Mouse (Mus musculus) cerebral cortex, adult 2 months (tissue): ENCODE data around the gene Fam83f.

ENCODE experiments used
- WGBS: fragments of 180-500 bp; shearing (Covaris S2); methylation state at CpG from one replicate; pipeline ENCODE4 v1.1.7; 2018; 5-methylcytosine and 5-hydroxymethylcytosine counted together

Gene Fam83f

GRCm38 (mm10) chr15:80664444-80664843 lies 7.2 kb upstream of the Fam83f start:
- 72% methylated on average over 4 of the region's 4 CpGs for WGBS

DNA sequence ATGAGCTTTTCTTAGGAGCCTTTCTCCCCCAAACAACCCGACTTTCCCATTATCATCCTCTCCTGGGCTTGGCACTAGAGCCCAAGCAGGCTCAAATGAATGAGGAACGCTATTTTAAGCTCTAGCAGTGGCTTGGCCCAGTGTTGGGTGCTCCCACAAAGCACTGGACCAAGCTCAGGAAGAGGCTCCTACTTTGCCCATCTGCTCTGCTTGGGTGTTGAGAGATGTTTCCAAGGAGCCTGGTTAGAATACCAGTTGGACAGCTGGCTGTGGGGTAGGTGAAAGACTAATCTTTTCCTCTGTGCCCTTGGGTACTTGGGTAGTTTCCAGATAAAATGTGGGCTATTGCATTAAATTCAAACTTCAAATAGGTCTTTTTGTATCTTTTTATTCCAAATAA lies 1.2 kb downstream of the Fam83f start:
- WGBS: 35% methylated on average over 2 of the region's 2 CpGs

DNA sequence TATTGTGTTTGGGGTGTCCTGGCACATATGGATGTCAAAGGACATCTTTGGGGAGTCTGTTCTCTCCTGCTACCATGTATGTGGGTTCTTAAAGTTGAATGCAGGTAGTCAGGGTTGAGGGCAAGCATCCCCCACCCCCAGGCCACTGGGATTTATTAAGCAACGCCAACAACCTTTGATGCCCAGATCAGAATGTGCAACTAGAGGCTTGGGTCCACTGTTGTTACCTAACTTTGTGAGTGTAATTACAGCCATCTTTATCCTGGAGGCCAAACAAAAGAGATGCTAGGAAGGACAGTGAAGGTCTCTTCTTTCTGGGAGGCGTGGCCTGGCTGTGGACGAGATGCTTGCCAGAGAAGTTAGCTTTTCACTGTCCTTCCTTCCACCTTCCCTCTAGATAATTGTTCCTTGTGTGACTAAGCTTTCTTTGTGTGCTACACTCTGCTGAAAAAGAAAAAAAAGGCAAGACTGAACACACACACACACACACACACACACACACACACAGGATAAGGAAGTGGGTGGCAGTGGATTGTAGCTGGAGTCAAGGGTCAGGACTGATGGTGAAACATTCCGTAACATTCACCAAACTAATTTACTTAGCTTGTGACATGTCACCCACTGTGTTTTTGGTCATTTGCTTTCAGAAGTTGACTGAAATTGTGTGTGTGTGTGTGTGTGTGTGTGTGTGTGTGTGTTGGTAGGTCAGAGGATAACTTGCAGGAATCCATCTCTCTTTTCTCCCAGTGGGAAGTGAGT lies 1.9 kb downstream of the Fam83f start:
- WGBS: 77% methylated on average over 4 of the region's 4 CpGs

DNA sequence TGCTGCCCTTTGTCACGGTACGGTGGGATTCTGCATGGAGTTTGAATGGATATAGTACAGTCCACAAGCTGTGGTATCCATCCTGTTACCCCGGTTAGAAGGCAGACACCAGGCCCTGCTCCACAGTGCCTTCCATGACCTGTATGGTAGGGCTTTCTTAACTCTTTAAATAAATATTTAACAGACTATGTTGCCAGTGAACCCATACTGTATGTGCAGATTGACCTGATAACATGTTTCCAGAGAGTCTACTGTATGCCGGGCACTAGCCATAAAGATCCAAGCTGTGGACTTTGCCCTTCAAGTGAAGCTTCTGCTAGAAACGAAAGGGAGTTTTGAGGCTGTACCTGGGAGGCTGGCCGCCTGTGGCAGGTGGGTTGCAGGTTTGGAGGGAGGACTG lies 3.1 kb downstream of the Fam83f start:
- 86% methylated on average over 6 of the region's 6 CpGs for WGBS

- WGBS: 36% methylated on average over 8 of the region's 8 CpGs
These were observed 8.0 kb downstream of the Fam83f start for GRCm38 (mm10) chr15:80679515-80680215.

DNA sequence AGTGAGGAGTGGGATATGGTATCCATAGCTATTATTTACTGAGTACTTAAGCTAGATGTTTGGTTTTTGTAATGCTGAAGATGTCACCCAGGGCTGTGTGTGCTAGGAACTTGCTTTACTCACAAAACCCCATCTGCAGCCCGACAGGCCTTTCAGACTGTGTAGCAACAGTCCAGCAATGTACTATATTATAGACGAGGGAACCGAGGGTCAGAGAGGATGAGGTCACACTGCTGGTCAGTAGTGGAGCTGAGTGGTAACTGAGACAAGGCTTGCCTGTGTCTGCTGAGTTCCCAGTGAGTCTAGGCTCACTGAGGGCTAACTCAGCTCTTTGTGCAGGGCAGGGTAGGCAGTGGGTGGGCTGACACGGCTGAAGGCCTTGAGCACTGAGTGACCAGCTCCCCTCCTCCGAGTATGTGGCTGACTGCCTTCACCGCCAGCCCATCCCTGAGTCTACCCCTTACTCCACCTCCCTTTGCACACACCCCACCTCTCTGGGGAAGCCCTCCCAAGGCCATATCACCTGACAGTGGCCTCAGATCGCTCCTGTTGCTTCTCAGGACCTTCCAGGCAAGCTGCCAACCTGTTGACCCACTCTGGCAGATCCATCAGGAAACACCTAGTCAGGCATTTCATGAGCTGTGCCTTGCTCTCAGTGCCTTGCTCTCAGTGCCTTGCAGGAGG lies 8.8 kb downstream of the Fam83f start:
- 63% methylated on average over 7 of the region's 7 CpGs for WGBS

GRCm38 (mm10) chr15:80681466-80681881 lies 9.8 kb downstream of the Fam83f start:
- WGBS: 66% methylated on average over 4 of the region's 4 CpGs

- WGBS: 92% methylated on average over 8 of the region's 8 CpGs
These were observed 10.7 kb downstream of the Fam83f start for GRCm38 (mm10) chr15:80682343-80682742.

- WGBS: 93% methylated on average over 6 of the region's 6 CpGs
These were observed 11.5 kb downstream of the Fam83f start for GRCm38 (mm10) chr15:80683151-80683550.

DNA sequence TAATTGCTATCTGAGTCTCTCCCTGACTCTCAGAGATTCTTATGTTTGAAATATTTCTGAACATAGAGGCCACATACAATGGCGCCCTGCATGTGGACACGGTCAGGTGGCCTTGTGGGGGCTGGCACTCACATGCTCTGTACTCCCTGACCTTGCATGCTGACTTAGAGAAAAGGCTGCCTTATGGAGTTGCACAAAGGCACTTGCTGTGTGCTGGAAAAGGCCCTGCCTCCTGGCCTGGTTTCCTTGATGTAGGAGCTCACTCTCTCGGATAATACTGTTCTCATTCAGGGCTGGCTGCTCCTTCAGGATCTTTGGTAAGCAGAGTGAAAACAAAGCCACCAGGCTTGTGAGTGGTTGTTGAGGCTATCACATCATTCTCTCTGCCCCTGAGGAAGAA lies 12.3 kb downstream of the Fam83f start:
- 53% methylated on average over 3 of the region's 3 CpGs for WGBS

- 60% methylated on average over 8 of the region's 8 CpGs for WGBS
These were observed 13.3 kb downstream of the Fam83f start for GRCm38 (mm10) chr15:80684786-80685602.

DNA sequence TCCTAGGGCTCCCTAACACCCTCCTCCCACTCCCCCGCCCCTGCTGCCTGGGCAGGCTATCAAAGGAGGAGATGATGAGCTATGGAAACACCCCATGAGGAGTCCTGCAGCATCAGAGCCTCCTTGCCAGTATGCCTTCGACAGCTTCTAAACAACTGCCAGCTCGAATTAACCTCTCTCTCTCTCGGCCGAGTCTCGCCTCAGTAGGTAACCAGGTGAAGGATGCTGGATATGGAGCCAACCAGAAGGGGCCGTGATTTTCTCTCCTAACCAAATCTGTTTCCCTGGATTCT lies 13.9 kb downstream of the Fam83f start:
- WGBS: 54% methylated on average over 7 of the region's 7 CpGs

DNA sequence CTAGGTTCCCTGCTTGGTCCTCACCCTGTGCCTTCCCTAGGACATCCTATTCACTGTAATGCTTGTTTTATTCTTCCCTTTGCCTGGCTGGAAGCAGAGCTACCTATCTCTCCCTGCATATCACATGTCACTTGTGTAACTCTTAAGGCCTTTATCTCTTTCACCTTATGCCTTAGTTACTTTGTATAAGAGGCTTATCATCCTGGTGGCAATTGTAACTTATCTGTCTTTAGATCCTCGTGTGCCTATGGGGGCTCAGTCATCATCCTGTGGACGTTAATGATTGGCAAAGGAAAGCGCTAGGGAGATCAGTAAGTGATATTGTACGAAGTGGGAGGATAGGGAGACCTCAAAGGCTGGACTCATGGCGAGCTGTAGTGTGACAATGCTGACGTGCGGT lies 16.9 kb downstream of the Fam83f start:
- WGBS: 87% methylated on average over 7 of the region's 7 CpGs

GRCm38 (mm10) chr15:80693492-80693891 lies 21.8 kb downstream of the Fam83f start:
- WGBS: 61% methylated on average over 3 of the region's 3 CpGs

DNA sequence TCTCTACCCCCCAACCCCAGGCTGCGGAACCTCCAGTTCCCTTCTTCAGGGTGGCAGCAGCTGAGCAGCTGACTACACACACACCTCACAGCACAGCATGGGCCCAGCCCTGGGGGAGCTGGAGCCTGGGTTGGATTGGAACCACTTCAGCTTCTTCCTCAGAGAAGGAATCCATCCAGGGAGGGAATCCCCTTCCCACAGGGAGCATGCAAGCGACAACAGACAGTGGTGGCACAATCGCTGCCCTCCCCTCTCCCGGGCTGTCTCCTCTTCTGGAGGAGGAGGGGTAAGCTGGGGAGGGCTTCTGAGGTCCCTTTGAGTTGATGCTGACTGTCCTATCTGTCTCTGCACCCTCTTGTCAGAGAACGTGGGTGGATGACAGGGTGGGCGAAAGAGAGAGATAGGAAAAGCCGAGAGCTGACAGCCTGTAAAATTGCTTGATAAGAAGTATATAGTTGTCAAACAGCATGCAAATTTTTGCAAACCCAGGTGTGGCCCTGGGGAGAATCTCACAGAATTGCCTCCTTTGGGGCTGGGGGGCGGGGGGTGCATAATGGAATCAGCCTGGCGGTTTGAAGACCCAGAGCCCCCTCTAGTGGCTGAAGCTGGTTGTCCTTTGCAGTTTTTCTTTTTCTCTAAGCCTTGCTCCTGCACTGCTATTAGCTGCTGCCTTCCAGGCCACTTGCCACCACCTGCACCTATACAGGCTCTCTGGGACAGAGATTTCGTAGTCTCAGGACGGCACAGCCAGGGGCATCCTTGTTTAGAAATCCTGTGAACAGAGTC lies 22.7 kb downstream of the Fam83f start:
- 14% methylated on average over 11 of the region's 11 CpGs for WGBS

GRCm38 (mm10) chr15:80697564-80697963 lies 25.9 kb downstream of the Fam83f start:
- WGBS: 69% methylated on average over 5 of the region's 5 CpGs

DNA sequence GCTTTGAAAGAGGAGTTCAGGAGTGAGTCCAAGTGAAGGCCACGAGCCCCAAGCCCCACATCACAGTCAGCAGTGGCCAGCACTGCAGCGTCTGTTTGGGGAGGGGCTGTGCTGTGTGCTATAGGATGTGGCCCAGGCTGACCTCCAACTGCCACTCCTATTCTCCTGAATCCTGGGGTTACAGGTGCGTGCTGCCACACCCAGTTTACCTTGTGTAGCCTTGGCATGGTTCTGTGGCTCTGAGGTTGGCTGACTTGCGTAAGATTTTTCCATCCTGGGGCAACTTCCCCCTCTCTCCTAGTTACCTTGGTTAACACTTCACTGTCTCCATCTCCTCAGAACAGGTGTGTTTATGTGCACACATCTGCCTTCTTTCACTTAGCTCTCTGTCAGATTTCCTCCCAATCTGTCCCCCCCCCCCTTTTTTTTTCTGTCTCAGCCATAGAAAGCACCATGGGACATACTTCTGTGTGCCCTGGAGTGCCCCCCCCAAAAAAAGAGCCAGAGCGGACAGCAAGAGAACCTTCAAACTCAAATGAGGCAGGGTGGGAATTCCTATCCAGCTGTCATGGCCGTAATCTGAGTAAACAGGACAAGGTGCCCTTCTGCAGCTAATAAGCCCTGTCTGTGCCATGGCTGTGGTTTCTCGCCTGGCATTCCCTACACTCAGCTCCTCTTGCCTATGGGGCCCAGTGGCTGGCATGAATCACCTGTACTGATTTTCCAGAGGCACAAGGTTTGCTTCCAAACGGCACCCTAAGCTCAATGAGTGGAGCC lies 30.0 kb downstream of the Fam83f start:
- 79% methylated on average over 8 of the region's 8 CpGs for WGBS

DNA sequence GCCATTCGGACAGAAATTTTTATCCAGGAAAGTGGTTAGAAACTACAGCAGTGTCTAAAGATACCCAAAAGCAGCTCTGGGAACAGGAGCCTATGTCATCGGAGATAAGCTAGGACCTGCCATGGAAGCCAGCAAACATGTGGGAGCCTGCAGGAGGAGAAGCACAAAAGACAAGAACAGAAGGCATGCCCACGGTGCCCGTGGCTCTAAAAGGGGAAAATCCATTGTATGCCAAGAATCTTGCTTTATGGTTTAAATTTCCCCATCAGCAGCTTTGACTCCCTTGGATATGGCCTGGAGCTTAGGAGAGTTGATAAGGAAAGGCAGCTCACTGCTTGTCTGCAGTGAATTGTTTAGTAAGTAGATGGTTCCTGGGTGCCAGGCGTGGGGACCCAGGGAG lies 31.3 kb downstream of the Fam83f start:
- WGBS: 57% methylated on average over 5 of the region's 5 CpGs

- WGBS: 74% methylated on average over 2 of the region's 2 CpGs
These were observed 31.8 kb downstream of the Fam83f start for GRCm38 (mm10) chr15:80703495-80703894.

DNA sequence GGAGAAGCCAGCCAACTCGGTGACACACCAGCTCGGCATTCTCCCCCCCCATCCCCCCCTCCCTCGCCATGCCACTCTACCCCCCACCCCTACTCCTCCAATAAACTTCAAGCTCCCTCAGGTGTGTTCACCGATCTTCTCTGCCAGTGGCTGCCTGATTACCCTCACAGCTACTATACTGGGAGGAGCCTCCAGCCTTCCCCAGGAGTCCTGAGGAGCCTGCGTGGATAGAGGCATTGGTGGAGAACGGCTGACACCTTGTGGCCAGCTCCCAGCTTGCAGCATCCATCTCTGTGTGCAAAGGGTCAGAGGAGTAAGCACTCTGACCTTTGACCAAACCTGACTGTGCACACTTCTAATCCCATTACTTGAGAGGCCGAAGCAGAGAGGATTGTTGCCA lies 32.6 kb downstream of the Fam83f start:
- 2% methylated on average over 7 of the region's 7 CpGs for WGBS
